Mouse (Mus musculus): ENCODE measurements around the gene Elovl4. TPM values are rescaled to one million over a fixed set of nuclear protein-coding genes. Genes with fewer than 3 reads are reported as not detected.

Elovl4 gene
- total and polyA plus RNA-seq, 3 experiments: not detected

DNA sequence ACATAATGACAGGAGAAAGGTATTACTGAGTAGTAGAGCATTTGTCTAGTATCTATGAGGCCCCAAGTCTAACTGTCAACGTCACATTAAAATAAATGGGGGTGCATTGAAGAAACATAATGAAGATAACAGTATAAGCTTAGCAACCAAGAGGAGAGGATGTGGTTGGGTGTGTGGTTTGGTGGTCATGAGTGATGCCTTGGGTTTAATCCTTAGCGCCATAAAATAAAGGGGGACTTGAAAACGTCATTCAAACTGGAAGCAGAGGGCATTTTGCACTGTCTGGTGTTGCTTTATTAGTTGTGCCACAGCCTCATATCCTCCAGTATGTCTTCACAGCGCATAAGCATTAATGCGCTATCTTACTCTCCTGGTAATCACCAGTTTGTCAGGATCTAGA lies 23.8 kb upstream of the Elovl4 start:
- peaks cover under 1% of the 10 kb centered on the region for H3K79me2 ChIP-seq (ENCODE audit: control insufficient read depth, insufficient read depth, low read length, poor library complexity)
- TF ChIP-seq ZNF384 (IDR thresholded peaks at IDR 0.05; ENCODE audit: low read depth, low read length): no peak
- no peak for TF ChIP-seq MYB (IDR thresholded peaks at IDR 0.05; ENCODE audit: low read depth, low read length)
- no peak for TF ChIP-seq MEF2A (IDR thresholded peaks at IDR 0.05; ENCODE audit: extremely low read depth, insufficient replicate concordance, low read depth, low read length, poor library complexity, severe bottlenecking)
- TF ChIP-seq E2F4 (IDR thresholded peaks at IDR 0.05; ENCODE audit: borderline replicate concordance, low read depth, low read length): no peak
- TF ChIP-seq ZC3H11A (IDR thresholded peaks at IDR 0.05; ENCODE audit: low read depth, low read length): no peak
- TF ChIP-seq POLR2A (IDR thresholded peaks at IDR 0.05; ENCODE audit: control insufficient read depth in 1 of 2, insufficient read depth in 1 of 2, low read depth in 1 of 2, low read length in 2 of 2, poor library complexity in 1 of 2): no peak
- TF ChIP-seq RCOR1 (IDR thresholded peaks at IDR 0.05; ENCODE audit: low read depth, low read length): no peak
- no peak for TF ChIP-seq JUND (IDR thresholded peaks at IDR 0.05; ENCODE audit: low read depth, low read length)
- no peak for TF ChIP-seq GABPA (IDR thresholded peaks at IDR 0.05; ENCODE audit: low read depth, low read length)
- no peak for TF ChIP-seq BHLHE40 (IDR thresholded peaks at IDR 0.05; ENCODE audit: borderline replicate concordance, low read depth, low read length)
- no peak for TF ChIP-seq EP300 (IDR thresholded peaks at IDR 0.05; ENCODE audit: low read depth in 1 of 2, low read length in 2 of 2)
- no peaks in the 10 kb centered on the region for H3K9me3 ChIP-seq (replicated peaks; ENCODE audit: insufficient read depth, low read length)
- peaks cover 0 to 6% of the 10 kb centered on the region in 2 experiments; a peak in 2 of 4 replicates for H3K36me3 ChIP-seq (ENCODE audit: control insufficient read depth in 1 of 2, insufficient read depth in 2 of 2, low read length in 2 of 2)
- H3K27ac ChIP-seq (ENCODE audit: control insufficient read depth, low read depth, low read length): no peak overlapping the region
- peaks cover 0 to 5% of the 10 kb centered on the region in 2 experiments; a peak in 2 of 4 replicates for H3K4me1 ChIP-seq (ENCODE audit: control insufficient read depth in 1 of 2, insufficient read depth in 2 of 2, low read length in 2 of 2)
- H3K27me3 ChIP-seq (ENCODE audit: control insufficient read depth in 1 of 2, insufficient read depth in 2 of 2, low read length in 2 of 2): no peaks in the 10 kb centered on the region
- no peak overlapping the region for H3K4me3 ChIP-seq (ENCODE audit: control insufficient read depth in 1 of 2, insufficient read depth in 1 of 2, low read depth in 2 of 2, low read length in 2 of 2)
- peak; percentile 41 for DNase-seq (ENCODE audit: low read depth, low spot score)
- H3K9ac ChIP-seq (ENCODE audit: control insufficient read depth, low read depth, low read length, poor library complexity, severe bottlenecking): no peak overlapping the region

DNA sequence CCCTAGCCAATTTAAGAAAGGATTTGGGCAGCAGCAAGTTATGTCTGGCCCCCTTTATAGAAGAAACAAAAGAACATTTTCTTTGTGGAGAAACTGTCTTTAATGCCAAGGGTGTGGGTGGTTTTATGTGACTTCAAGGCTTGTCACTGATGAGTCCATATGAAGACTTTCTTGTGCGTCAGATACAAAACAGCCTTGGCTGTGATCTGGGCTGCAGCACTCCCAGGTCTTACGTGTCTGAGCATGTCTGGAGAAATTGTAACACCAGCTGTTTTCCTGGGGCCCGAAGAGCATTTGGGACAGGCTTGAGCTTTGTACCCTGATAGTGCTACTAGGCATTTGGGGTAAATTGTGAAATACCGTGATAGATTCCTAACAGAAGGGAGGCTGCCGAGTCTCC lies 16.8 kb upstream of the Elovl4 start:
- TF ChIP-seq TAL1 (IDR thresholded peaks at IDR 0.05; ENCODE audit: low read length) (no peak), ZNF384 (IDR thresholded peaks at IDR 0.05; ENCODE audit: low read depth, low read length) (no peak), JUND (IDR thresholded peaks at IDR 0.05; ENCODE audit: low read depth, low read length) (no peak), HCFC1 (IDR thresholded peaks at IDR 0.05; ENCODE audit: low read depth, low read length) (no peak), RCOR1 (IDR thresholded peaks at IDR 0.05; ENCODE audit: low read depth, low read length) (no peak), MEF2A (IDR thresholded peaks at IDR 0.05; ENCODE audit: extremely low read depth, insufficient replicate concordance, low read depth, low read length, poor library complexity, severe bottlenecking) (no peak), USF1 (IDR thresholded peaks at IDR 0.05; ENCODE audit: low read depth, low read length) (no peak), MXI1 (IDR thresholded peaks at IDR 0.05; ENCODE audit: low read depth, low read length) (no peak), NRF1 (IDR thresholded peaks at IDR 0.05; ENCODE audit: insufficient read depth, low read depth, low read length, poor library complexity, severe bottlenecking) (no peak), MAX (IDR thresholded peaks at IDR 0.05; ENCODE audit: low read length) (no peak), ELF1 (IDR thresholded peaks at IDR 0.05; ENCODE audit: low read depth, low read length) (no peak), TBP (IDR thresholded peaks at IDR 0.05; ENCODE audit: low read depth, low read length) (no peak), POLR2A (IDR thresholded peaks at IDR 0.05; ENCODE audit: control insufficient read depth in 1 of 2, insufficient read depth in 1 of 2, low read depth in 1 of 2, low read length in 2 of 2, poor library complexity in 1 of 2) (no peak), NELFE (IDR thresholded peaks at IDR 0.05; ENCODE audit: low read depth, low read length) (no peak), RAD21 (IDR thresholded peaks at IDR 0.05; ENCODE audit: low read depth, low read length) (no peak), POLR2AphosphoS5 (IDR thresholded peaks at IDR 0.05; ENCODE audit: borderline replicate concordance, low read depth, low read length) (no peak), MYB (IDR thresholded peaks at IDR 0.05; ENCODE audit: low read depth, low read length) (no peak), USF2 (IDR thresholded peaks at IDR 0.05; ENCODE audit: borderline replicate concordance in 1 of 2, insufficient read depth in 1 of 2, low read depth in 1 of 2, low read length in 2 of 2) (no peak), E2F4 (IDR thresholded peaks at IDR 0.05; ENCODE audit: borderline replicate concordance, low read depth, low read length) (no peak)

More for the DNA sequence above, 16.8 kb upstream of the Elovl4 start:
- DNase-seq (ENCODE audit: low read depth, low spot score): no peak
- H3K27me3 ChIP-seq (ENCODE audit: control insufficient read depth in 1 of 2, insufficient read depth in 2 of 2, low read length in 2 of 2): no peaks in the 10 kb centered on the region
- no peak overlapping the region for H3K4me3 ChIP-seq (ENCODE audit: control insufficient read depth in 1 of 2, insufficient read depth in 1 of 2, low read depth in 2 of 2, low read length in 2 of 2)
- H3K9ac ChIP-seq (ENCODE audit: control insufficient read depth, low read depth, low read length, poor library complexity, severe bottlenecking): no peak overlapping the region
- H3K4me1 ChIP-seq (ENCODE audit: control insufficient read depth in 1 of 2, insufficient read depth in 2 of 2, low read length in 2 of 2): no peaks in the 10 kb centered on the region; a peak in 1 of 4 replicates
- no peak overlapping the region for H3K27ac ChIP-seq (ENCODE audit: control insufficient read depth, low read depth, low read length)
- H3K79me2 ChIP-seq (ENCODE audit: control insufficient read depth, insufficient read depth, low read length, poor library complexity): no peaks in the 10 kb centered on the region
- H3K9me3 ChIP-seq (replicated peaks; ENCODE audit: insufficient read depth, low read length): no peaks in the 10 kb centered on the region
- no peaks in the 10 kb centered on the region; a peak in 1 of 4 replicates for H3K36me3 ChIP-seq (ENCODE audit: control insufficient read depth in 1 of 2, insufficient read depth in 2 of 2, low read length in 2 of 2)
